Mouse (Mus musculus) cerebellum, postnatal 14 days (tissue): ENCODE measurements at regions not wholly inside any gene's neighbourhood (a gene's known extent, or its start where the extent isn't known, plus 50 kb on each side); places are given as distances from the start of the nearest gene placed in this dataset.
A peak's percentile ranks its signal among the peaks of the same experiment; 100 is the strongest.

Experiments
- DNase-seq, 2 experiments: peaks; one replicate each; pipeline ENCODE4 v3.0.0; 2021; ENCODE audit warnings: mixed read lengths in 2 of 2

DNA sequence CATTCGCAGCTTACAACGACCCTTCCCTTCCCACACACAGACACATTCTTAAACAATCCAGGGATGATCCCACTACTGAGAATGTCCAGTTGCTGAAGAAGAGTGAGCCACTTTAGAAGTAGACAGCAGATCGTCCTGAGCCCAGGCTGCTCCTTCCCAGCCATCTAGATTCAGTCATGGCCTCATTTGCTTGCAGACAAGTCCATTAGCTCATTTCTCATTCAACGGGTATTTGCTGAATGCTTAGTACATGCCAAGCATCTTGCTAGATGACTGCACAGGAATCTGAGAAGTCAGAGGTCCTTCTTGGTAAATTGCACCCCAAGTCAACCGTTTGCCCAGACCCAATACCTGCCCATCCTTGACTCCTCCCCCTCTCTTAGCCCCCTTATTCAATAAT is 57.8 kb downstream of the Ier5 start:
- DNase-seq: no peak

DNA sequence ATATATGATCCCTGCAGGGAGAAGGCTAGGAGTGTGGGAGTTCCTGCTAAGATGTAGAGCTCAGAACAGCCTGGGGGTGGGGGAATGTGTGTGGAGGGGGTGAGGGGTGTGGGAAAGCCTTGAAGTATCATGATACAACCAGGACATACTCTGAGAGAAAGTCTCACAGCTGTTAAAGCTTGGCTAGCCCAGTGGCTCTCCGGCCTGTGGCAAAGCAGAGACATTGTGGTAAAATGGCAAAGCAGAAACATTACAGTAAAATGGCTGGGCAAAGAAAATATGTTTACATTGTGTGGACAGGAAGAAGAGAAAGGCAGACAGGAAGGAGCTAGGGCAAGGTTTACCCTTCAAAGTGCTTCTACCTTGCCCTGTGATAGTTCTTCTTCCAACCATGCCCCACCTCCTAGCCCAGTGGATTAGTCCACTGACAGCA is 58.5 kb downstream of the Ier5 start:
- no peak for DNase-seq

GRCm38 (mm10) chr1:155040086-155040726 is 59.2 kb downstream of the Ier5 start:
- no peak for DNase-seq

DNA sequence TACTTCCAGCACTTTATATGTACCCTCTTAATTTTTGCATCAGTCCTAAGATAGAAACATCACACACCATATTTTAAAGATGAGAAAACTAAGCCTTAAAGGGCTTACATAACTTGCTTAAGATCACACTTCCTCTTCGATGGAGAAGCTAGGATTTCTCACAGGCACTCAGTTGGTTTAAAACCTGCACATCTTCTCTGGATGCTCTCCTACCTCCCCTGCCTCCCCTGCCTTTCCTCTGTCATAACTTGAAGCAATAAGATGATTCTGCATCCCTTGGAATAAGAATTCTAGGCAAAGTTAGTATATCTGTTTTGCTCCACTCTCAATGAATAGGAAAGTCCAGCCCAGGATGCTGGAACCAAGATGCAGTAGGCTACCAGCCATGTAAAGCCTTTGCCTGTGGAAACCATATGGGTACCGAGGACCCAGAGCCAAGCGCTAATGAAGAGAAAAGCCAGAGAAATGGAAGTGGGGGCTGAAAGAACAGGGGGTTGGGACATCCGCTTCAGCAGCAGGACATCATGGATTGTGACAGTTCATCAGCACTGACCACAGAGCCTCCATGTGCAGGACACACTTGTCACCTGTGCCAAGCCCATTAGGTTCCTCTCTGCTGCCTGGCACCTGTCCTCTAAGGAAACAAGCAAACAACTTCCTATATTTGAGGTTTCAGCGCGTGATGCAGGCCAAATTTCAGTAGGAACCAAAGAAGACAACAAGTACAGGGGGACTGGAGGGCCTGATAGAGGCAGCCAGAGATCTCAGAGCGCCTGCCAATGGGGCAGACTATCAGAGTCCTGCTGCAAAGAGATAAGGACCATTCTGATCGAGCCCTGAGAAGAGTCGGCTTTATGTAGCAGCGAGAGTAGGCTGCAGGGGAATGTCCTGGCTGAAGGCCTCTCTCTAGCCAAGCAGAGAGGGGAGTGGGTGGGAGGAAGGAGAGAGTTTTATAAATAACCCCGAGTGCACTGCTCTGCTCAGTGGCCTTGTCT is 60.5 kb downstream of the Ier5 start:
- peak; percentile 78 to 88 for DNase-seq

- DNase-seq: peak in 1 of 2 experiments; percentile 58
Observed at GRCm38 (mm10) chr1:155037479-155037878, 62.0 kb downstream of the Ier5 start.

DNA sequence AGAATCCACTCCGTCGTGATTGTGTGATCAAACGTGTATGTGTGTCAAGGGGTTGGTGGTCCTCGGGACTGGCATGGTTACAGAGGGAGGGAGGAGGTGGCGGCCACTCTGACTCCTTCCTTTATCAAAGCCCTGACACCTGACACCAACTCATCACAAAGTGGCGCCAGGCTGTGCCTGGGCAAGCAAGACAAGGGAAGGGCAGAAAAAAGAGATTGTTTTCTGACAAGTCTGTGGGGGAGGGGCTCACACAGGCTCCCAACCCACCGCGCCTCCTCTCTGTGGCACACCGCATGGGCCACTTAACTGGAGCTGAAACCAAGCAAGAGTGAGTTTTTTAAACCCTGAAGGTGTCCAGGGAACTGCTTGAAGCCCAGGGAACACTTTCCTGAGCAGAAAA is 68.5 kb downstream of the Ier5 start:
- no peak for DNase-seq

GRCm38 (mm10) chr1:155029195-155029879 is 70.1 kb downstream of the Ier5 start:
- DNase-seq: no peak

DNA sequence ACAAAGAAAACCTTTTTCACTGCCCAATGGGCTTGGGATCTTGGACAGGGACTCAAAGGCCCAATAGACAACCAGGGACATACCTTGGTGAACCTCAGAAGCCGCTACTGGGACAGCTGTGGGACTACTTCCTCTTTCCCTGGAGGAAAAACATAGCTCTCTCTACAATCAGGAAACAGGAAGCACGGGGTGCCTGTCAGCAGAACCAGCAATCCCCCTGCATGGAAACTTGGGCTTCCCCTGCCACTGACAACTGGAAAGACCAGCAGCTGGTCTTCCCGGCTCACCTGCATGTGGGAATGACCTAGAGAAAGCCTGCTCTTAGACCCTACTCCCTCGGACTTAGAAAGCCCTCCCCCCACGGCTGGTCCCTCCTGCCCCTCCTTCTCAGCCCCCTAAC is 70.7 kb downstream of the Ier5 start:
- DNase-seq: no peak

- DNase-seq: no peak
Observed at GRCm38 (mm10) chr1:155028147-155028546, 71.3 kb downstream of the Ier5 start.

DNA sequence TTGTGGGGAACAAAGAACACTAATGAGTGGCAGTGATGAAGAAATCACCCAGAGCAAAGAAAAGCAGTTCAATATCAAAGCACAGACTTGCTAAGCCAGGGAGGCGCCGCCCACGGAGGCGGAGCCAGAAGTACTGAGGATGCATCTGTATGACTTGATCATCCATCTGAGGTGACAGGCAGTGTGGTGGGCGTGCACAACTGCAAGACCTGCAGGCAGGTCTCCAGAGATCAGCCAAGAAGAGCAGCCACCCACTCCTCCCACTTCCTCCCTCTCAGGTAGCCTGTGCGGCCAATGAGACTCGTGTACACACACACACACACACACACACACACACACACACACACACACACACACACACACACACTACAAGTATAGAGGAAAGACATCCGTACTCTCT is 71.9 kb downstream of the Ier5 start:
- no peak for DNase-seq

- peak; percentile 94 for DNase-seq
Observed at GRCm38 (mm10) chr1:155025862-155026478, 73.5 kb downstream of the Ier5 start.

DNA sequence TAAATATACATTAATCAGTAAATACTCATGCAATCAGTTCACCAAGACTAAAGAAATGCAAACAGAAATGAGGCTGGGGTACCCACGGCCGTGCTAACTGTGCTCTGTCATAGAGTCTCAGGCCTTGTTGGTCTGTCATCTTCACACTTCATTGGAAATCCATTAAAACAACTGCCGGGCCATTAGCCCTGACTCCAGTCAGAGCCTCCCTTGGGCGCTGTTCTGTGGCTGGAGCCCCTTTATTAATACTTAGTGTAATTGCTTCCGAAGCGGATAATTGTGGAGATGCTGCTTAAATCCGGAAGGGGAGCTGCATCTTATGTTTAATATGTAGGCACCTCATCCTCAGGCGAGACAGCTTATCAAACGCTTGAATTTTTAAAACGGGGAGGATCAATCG is 76.1 kb downstream of the Ier5 start:
- no peak for DNase-seq

DNA sequence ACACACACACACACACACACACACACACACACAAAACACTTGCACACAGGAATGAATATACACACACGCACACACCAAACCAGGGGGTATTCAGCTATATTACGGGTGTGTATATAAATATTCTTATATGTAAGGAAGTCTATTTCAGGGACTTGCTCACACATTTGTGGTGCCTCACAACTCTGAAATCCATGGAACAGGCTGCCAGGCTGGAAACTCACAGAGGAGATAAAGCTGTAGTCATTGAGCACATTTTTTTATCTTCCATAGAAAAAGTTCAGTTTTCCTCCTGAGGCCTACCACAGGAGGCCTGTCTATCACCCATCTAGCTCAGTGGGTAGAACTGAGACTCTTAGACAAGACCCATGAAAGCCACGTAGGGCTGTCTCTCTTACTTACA is 83.8 kb downstream of the Ier5 start:
- no peak for DNase-seq

- DNase-seq: no peak
Observed at GRCm38 (mm10) chr1:155014944-155015343, 84.5 kb downstream of the Ier5 start.

DNA sequence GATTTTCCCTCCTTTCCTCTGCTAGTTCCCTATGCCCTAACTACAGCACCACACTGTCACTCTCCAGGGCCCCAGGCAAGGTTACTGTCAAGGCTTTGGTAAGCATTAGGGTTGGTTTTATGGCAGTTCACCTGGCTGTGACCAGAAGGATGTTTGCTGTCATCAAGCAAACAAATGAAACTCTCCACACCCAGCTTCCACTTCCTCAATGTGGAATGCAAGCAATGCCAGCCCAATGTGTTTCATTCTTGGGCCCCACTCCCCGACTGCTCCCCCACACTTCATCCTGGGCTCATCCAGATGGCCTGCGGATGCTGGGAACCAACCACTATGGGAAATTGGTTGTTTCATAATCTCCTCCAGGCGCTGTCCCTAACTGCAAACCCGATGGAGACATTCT is 85.7 kb downstream of the Ier5 start:
- no peak for DNase-seq

GRCm38 (mm10) chr1:155013361-155013760 is 86.1 kb downstream of the Ier5 start:
- DNase-seq: no peak

- peak; percentile 96 for DNase-seq
Observed at GRCm38 (mm10) chr1:155006539-155007486, 92.6 kb downstream of the Ier5 start.

- DNase-seq: no peak
Observed at GRCm38 (mm10) chr1:155006099-155006498, 93.3 kb downstream of the Ier5 start.

GRCm38 (mm10) chr1:155000301-155000700 is 99.1 kb downstream of the Ier5 start:
- DNase-seq: peak; percentile 43 to 65

- DNase-seq: peak; percentile 96
Observed at GRCm38 (mm10) chr1:154999501-155000131, 99.8 kb downstream of the Ier5 start.

- peak; percentile 37 to 56 for DNase-seq
Observed at GRCm38 (mm10) chr1:154995778-154996390, 103.6 kb downstream of the Ier5 start.
